Mouse (Mus musculus) liver, adult 2 months (tissue): ENCODE measurements around the gene Cd68. TPM values are rescaled to one million over a fixed set of nuclear protein-coding genes. Genes with fewer than 3 reads are reported as not detected.

Source experiments
- DNase-seq: peaks from one replicate; pipeline ENCODE4 v3.0.0-alpha.2; 2011; ENCODE audit warnings: low read depth, low spot score; ENCODE audit errors: extremely low read depth
- H3K27ac ChIP-seq: fragments of 200-500 bp; replicated peaks from 2 replicates; pipeline ENCODE4 v1.5.1; 2012; ENCODE audit warnings: low read depth, mild to moderate bottlenecking, control low read depth, inconsistent platforms, low read length; ENCODE audit not compliant: insufficient read depth
- H3K27me3 ChIP-seq: fragments of 200-500 bp; 2 replicates; pipeline ENCODE4 v1.6.1; 2012; ENCODE audit warnings: mild to moderate bottlenecking, moderate library complexity, low read length, inconsistent platforms; ENCODE audit not compliant: control insufficient read depth, insufficient read depth
- H3K36me3 ChIP-seq: fragments of 200-500 bp; 2 replicates; pipeline ENCODE4 v1.6.1; 2012; ENCODE audit warnings: low read length, inconsistent platforms; ENCODE audit not compliant: control insufficient read depth, insufficient read depth
- H3K4me1 ChIP-seq: fragments of 200-500 bp; 2 replicates; pipeline ENCODE4 v1.6.1; 2011; ENCODE audit warnings: low read length; ENCODE audit not compliant: control insufficient read depth, insufficient read depth
- H3K4me3 ChIP-seq: fragments of 200-500 bp; 2 replicates; pipeline ENCODE4 v1.5.1; 2011; ENCODE audit warnings: low read depth, mild to moderate bottlenecking, control low read depth, low read length, moderate library complexity; ENCODE audit not compliant: insufficient read depth
- H3K79me2 ChIP-seq: fragments of 200-500 bp; 2 replicates; pipeline ENCODE4 v1.6.1; 2012; ENCODE audit warnings: inconsistent platforms, mild to moderate bottlenecking, low read length, moderate library complexity; ENCODE audit not compliant: control insufficient read depth, insufficient read depth
- H3K9ac ChIP-seq: fragments of 200-500 bp; 2 replicates; pipeline ENCODE4 v1.6.1; 2012; ENCODE audit warnings: low read depth, mild to moderate bottlenecking, control low read depth, inconsistent platforms, low read length
- CTCF ChIP-seq: fragments of 200-500 bp; IDR thresholded peaks from 2 replicates; pipeline ENCODE4 v1.5.1; 2011; ENCODE audit warnings: low read depth, low read length, control low read depth
- POLR2A ChIP-seq: fragments of 200-500 bp; IDR thresholded peaks from 2 replicates; pipeline ENCODE4 v1.6.1; 2011; ENCODE audit warnings: low read length, control low read depth; ENCODE audit not compliant: insufficient read depth; ENCODE audit errors: extremely low read depth
- WGBS: fragments of 180-500 bp; shearing (Covaris S2); methylation state at CpG from one replicate; pipeline ENCODE4 v1.1.7; 2018; 5-methylcytosine and 5-hydroxymethylcytosine counted together
- polyA plus RNA-seq: library from polyadenylated mRNA; depleted of rRNA; stranded (reverse); fragments of >200 nt; gene quantifications from 2 replicates; pipeline ENCODE4 v1.2.3, GENCODE M21; 2012
- total RNA-seq: library from RNA; depleted of rRNA; stranded (reverse); fragments of >200 nt; gene quantifications from 2 replicates; pipeline ENCODE4 v1.2.3, GENCODE M21; 2014

The Cd68 gene
- total and polyA plus RNA-seq, 2 experiments, result 4.5 to 14.8 TPM

- H3K36me3 ChIP-seq, result no peaks in the 10 kb centered on the region
- H3K4me3 ChIP-seq, result no peak overlapping the region
- H3K27ac ChIP-seq, result no peak overlapping the region
- no peak overlapping the region for H3K9ac ChIP-seq
- WGBS, result 92% methylated on average over 3 of the region's 3 CpGs
- TF ChIP-seq CTCF (no peak), POLR2A (no peak)
- H3K79me2 ChIP-seq, result no peaks in the 10 kb centered on the region
- H3K27me3 ChIP-seq, result no peaks in the 10 kb centered on the region
- no peak for DNase-seq
- H3K4me1 ChIP-seq, result peaks cover 2% of the 10 kb centered on the region; the same call in 1 of the 2 replicates
Observed at GRCm38 (mm10) chr11:69710470-69710869, 44.5 kb upstream of the Cd68 start.

- H3K4me3 ChIP-seq, result no peak overlapping the region
- no peak overlapping the region for H3K27ac ChIP-seq
- no peaks in the 10 kb centered on the region for H3K27me3 ChIP-seq
- DNase-seq, result no peak
- H3K79me2 ChIP-seq, result no peaks in the 10 kb centered on the region
- no peaks in the 10 kb centered on the region for H3K4me1 ChIP-seq
- WGBS, result 71% methylated on average over 11 of the region's 11 CpGs
- no peak overlapping the region for H3K9ac ChIP-seq
- no peaks in the 10 kb centered on the region for H3K36me3 ChIP-seq
- no peak for TF ChIP-seq POLR2A
- TF ChIP-seq CTCF, result no peak
Observed at GRCm38 (mm10) chr11:69709554-69710446, 43.8 kb upstream of the Cd68 start.

- Histone ChIP-seq H3K4me1 (no peaks in the 10 kb centered on the region), H3K9ac (no peak overlapping the region), H3K4me3 (no peak overlapping the region), H3K27ac (no peak overlapping the region), H3K27me3 (no peaks in the 10 kb centered on the region), H3K36me3 (no peaks in the 10 kb centered on the region), H3K79me2 (no peaks in the 10 kb centered on the region)
- DNase-seq, result no peak
- 92% methylated on average over 3 of the region's 3 CpGs for WGBS
- TF ChIP-seq CTCF (no peak), POLR2A (no peak)
Observed at GRCm38 (mm10) chr11:69708614-69709265, 42.8 kb upstream of the Cd68 start.

- Histone ChIP-seq H3K9ac (no peak overlapping the region), H3K36me3 (no peaks in the 10 kb centered on the region), H3K4me1 (no peaks in the 10 kb centered on the region), H3K27ac (no peak overlapping the region), H3K27me3 (no peaks in the 10 kb centered on the region), H3K4me3 (no peak overlapping the region), H3K79me2 (no peaks in the 10 kb centered on the region)
- TF ChIP-seq CTCF (no peak), POLR2A (no peak)
- 96% methylated on average over 4 of the region's 4 CpGs for WGBS
- no peak for DNase-seq
Observed at GRCm38 (mm10) chr11:69707873-69708381, 42.0 kb upstream of the Cd68 start.

- H3K79me2 ChIP-seq, result no peaks in the 10 kb centered on the region
- H3K36me3 ChIP-seq, result no peaks in the 10 kb centered on the region
- H3K27me3 ChIP-seq, result no peaks in the 10 kb centered on the region
- H3K9ac ChIP-seq, result no peak overlapping the region
- WGBS, result 90% methylated on average over 4 of the region's 4 CpGs
- H3K4me1 ChIP-seq, result no peaks in the 10 kb centered on the region
- no peak for DNase-seq
- no peak overlapping the region for H3K27ac ChIP-seq
- TF ChIP-seq CTCF, result no peak
- TF ChIP-seq POLR2A, result no peak
- no peak overlapping the region for H3K4me3 ChIP-seq
Observed at GRCm38 (mm10) chr11:69707480-69707847, 41.5 kb upstream of the Cd68 start.
